Mouse (Mus musculus): ENCODE data around the gene Ntrk3. TPM values are rescaled to one million over a fixed set of nuclear protein-coding genes. Genes with fewer than 3 reads are reported as not detected.
A peak's percentile ranks its signal among the peaks of the same experiment; 100 is the strongest.

Gene Ntrk3
- polyA plus RNA-seq, 1 experiment from 2014 or later: 2.2 TPM

DNA sequence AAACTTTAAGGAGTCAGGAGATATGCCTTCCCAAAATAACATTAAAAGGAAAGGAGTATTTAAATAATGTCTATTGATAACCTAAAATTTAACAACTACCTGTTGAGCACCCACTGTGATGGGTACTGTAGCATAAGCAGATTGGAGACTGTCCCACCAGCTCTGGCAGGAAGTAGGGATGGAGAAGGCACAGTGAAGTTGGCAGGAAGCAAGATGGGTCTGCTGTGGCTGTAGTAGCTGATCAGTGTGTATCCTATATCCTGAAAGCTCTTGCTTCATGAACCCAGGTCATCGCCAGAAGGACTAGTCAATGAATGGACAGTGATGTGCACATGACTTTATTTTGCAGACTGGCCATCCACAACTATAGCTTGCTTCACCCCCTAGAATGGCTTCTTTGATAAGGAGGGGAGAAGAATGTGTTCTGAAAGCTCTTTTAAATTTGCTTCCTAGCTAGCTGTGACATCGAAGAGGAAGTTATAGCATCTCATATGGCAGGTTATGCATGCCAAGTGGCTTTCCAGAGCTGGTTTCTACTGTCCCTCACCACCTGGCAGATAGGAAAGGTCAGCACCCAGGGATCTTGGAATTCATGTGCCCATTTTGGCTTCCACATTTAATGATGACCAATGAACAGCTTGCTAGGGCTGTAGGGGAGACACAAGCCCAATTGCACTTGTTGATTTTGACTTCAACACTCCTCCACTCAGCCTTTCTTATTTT is 451.1 kb downstream of the Ntrk3 start:
- H3K4me2 ChIP-seq (replicated peaks; ENCODE audit: low read depth): no peak overlapping the region
- no peaks in the 10 kb centered on the region for H3K4me1 ChIP-seq (replicated peaks; ENCODE audit: control insufficient read depth, insufficient read depth)
- H3K9me3 ChIP-seq (ENCODE audit: control insufficient read depth, low read length): no peaks in the 10 kb centered on the region
- no peaks in the 10 kb centered on the region for H3K27me3 ChIP-seq (ENCODE audit: control insufficient read depth, insufficient read depth, low read length)
- H3K4me3 ChIP-seq (ENCODE audit: low read depth, low read length): no peak overlapping the region
- WGBS: 87% methylated on average over 2 of the region's 2 CpGs
- DNase-seq (ENCODE audit: low spot score) (no peak), ATAC-seq (ENCODE audit: low FRiP score, low TSS enrichment) (no peak)
- no peaks in the 10 kb centered on the region for H3K36me3 ChIP-seq (ENCODE audit: control insufficient read depth, insufficient read depth, low read length)
- no peak overlapping the region for H3K27ac ChIP-seq (replicated peaks)
- TF ChIP-seq CTCF (IDR thresholded peaks at IDR 0.05; ENCODE audit: low read depth) (no peak), EP300 (optimal IDR thresholded peaks at IDR 0.05) (no peak)
- no peak overlapping the region for H3K9ac ChIP-seq (ENCODE audit: low read length)

DNA sequence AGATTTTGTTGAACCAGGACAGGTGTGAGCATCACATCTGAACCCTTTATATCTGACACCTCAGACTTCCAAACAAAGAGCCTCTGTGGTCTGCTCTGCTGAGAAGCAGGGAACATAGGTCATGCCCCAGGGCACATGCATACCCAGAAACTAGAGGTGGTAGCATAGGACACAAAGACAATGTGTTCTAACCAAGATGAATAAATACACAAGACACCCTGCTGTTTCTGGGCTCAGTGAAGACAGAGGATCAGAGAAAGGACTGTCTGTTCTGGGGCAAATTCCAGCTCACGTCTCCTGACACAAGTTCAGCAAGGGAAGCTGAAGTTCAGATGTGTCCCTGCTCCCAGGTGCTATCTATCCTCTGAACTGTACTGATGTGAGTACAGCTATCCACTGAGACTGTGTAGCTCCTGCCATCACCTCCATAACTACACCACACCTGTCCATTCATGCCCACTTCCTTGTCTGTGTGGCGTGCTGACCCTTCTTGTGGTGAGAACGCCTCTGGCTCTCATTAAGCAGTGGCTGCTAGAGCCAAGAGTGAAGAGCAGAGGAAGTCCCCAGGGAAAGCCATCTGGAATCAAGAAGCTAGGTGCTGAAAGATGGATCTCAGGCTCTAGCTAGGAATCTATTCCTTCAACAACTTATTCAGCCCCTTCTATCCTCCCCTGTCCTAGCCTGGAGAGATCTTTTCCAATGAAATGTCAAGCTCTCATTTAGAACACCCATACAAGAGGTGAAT is 468.1 kb downstream of the Ntrk3 start:
- H3K4me3 ChIP-seq (ENCODE audit: low read depth, low read length): no peak overlapping the region
- DNase-seq (ENCODE audit: low spot score) (no peak), ATAC-seq (ENCODE audit: low FRiP score, low TSS enrichment) (no peak)
- H3K27ac ChIP-seq (replicated peaks): no peak overlapping the region
- H3K4me2 ChIP-seq (replicated peaks; ENCODE audit: low read depth): no peak overlapping the region
- H3K9ac ChIP-seq (ENCODE audit: low read length): no peak overlapping the region
- TF ChIP-seq EP300 (optimal IDR thresholded peaks at IDR 0.05): no peak
- TF ChIP-seq CTCF (IDR thresholded peaks at IDR 0.05; ENCODE audit: low read depth): no peak
- 64% methylated on average over 3 of the region's 3 CpGs for whole genome bisulfite sequencing
- H3K4me1 ChIP-seq (replicated peaks; ENCODE audit: control insufficient read depth, insufficient read depth): no peaks in the 10 kb centered on the region
- H3K27me3 ChIP-seq (ENCODE audit: control insufficient read depth, insufficient read depth, low read length): no peaks in the 10 kb centered on the region
- no peaks in the 10 kb centered on the region for H3K36me3 ChIP-seq (ENCODE audit: control insufficient read depth, insufficient read depth, low read length)
- no peaks in the 10 kb centered on the region for H3K9me3 ChIP-seq (ENCODE audit: control insufficient read depth, low read length)

DNA sequence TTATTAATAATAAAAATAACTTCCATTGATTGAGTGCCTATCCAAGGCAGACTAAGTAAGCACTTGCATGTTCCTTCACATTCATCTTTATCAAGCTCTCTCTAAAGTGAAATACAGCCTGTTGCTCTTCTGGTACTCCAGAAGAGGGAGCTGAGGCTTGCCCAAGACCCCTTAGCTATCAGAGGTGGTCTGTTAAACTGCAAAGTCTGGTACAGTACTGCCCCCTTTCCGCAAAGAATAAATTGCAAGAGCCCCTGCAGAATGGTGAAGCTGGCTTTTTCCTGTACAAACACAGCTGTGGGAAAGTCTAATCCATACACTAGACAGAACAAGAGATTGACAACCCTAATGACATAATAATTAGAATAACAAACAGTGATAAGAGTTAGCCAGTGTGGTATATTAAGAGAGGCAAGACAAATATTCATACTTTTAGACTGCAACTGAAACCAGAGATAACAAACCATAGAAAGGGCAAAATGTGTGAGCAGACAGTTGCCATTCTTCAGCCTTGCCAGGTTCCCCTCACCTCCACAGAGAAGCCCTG is 470.3 kb downstream of the Ntrk3 start:
- no peak for ATAC-seq (ENCODE audit: low FRiP score, low TSS enrichment)
- 8% methylated on average over 1 of the region's 1 CpGs for WGBS
- Histone ChIP-seq H3K9me3 (ENCODE audit: control insufficient read depth, low read length) (no peaks in the 10 kb centered on the region), H3K9ac (ENCODE audit: low read length) (no peak overlapping the region), H3K4me2 (replicated peaks; ENCODE audit: low read depth) (no peak overlapping the region), H3K27me3 (ENCODE audit: control insufficient read depth, insufficient read depth, low read length) (no peaks in the 10 kb centered on the region), H3K4me3 (ENCODE audit: low read depth, low read length) (no peak overlapping the region), H3K27ac (replicated peaks) (no peak overlapping the region), H3K36me3 (ENCODE audit: control insufficient read depth, insufficient read depth, low read length) (no peaks in the 10 kb centered on the region), H3K4me1 (replicated peaks; ENCODE audit: control insufficient read depth, insufficient read depth) (no peaks in the 10 kb centered on the region)
- TF ChIP-seq CTCF (IDR thresholded peaks at IDR 0.05; ENCODE audit: low read depth) (peak; percentile 69), EP300 (optimal IDR thresholded peaks at IDR 0.05) (no peak)
- no peak for DNase-seq (ENCODE audit: low spot score)

DNA sequence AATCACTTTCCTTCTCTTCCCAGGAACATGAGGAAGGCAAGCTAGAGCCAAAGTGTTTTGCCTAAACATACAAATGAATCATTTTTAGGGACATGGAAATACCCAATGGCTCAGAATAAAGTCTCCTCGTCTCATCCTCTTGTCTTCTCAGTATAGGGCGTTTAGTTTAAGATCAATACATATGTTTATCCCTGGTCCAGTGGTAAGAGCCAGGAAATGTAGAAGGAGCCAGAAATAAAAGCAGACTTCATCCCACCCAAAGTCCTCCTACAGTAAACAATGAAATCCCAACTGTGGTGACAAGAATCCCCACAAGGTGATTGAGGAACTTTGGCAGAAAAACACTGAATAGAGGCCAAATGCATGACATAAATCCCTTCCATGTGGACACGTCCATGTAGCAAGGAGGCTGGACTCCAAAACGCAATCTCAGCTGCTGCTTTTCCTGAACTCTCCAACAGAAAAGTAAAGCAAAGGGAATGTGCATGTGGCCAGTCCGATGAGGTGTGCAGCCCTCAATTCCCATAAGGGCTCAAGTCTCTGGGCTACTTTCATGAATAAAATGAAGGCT is 473.3 kb downstream of the Ntrk3 start:
- Histone ChIP-seq H3K9ac (ENCODE audit: low read length) (no peak overlapping the region), H3K27ac (replicated peaks) (no peak overlapping the region), H3K9me3 (ENCODE audit: control insufficient read depth, low read length) (no peaks in the 10 kb centered on the region), H3K4me2 (replicated peaks; ENCODE audit: low read depth) (no peak overlapping the region), H3K36me3 (ENCODE audit: control insufficient read depth, insufficient read depth, low read length) (no peaks in the 10 kb centered on the region), H3K27me3 (ENCODE audit: control insufficient read depth, insufficient read depth, low read length) (no peaks in the 10 kb centered on the region), H3K4me3 (ENCODE audit: low read depth, low read length) (no peak overlapping the region), H3K4me1 (replicated peaks; ENCODE audit: control insufficient read depth, insufficient read depth) (no peaks in the 10 kb centered on the region)
- 31% methylated on average over 5 of the region's 5 CpGs for WGBS
- DNase-seq (ENCODE audit: low spot score): no peak
- peak; percentile 53; the same call in 1 of the 2 replicates for ATAC-seq (ENCODE audit: low FRiP score, low TSS enrichment)
- TF ChIP-seq EP300 (optimal IDR thresholded peaks at IDR 0.05) (no peak), CTCF (IDR thresholded peaks at IDR 0.05; ENCODE audit: low read depth) (no peak)

DNA sequence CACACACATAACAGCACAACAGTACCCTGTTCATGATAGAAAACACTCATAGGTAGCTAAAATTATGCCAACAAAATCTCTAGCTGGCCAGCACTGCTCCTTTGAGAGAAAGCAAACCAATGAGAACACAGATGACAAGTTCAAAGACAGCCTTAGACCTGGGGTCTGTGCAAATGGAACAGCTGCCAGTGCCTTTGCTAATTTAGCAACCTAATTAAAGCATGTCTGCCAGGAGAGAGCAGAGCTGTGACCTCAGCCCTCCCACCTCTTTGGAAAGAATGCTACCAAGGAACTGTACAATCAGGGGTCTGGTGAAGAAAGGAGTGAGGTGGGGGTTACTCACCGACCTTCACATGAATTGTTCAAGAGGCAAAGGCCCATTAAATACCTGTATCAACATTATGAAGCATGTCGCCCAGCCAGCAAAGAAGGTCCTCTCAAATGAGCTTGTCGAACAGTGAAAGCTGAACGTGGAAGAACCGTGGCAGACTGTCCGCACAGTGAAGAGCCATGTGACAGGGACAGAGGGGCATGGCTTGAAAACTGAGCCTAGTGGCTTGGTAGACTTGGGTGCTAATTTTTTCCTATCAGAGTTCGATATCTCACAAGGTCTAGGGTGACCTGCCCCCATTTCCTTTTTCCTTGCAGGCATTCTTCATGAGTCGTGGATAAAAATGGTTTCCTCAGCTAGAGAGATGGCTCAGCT is 476.2 kb downstream of the Ntrk3 start:
- no peak for DNase-seq (ENCODE audit: low spot score)
- H3K4me3 ChIP-seq (ENCODE audit: low read depth, low read length): no peak overlapping the region

More for the DNA sequence above, 476.2 kb downstream of the Ntrk3 start:
- ATAC-seq (ENCODE audit: low FRiP score, low TSS enrichment): no peak
- Histone ChIP-seq H3K27me3 (ENCODE audit: control insufficient read depth, insufficient read depth, low read length) (no peaks in the 10 kb centered on the region), H3K4me2 (replicated peaks; ENCODE audit: low read depth) (no peak overlapping the region), H3K4me1 (replicated peaks; ENCODE audit: control insufficient read depth, insufficient read depth) (no peaks in the 10 kb centered on the region), H3K27ac (replicated peaks) (no peak overlapping the region), H3K9ac (ENCODE audit: low read length) (no peak overlapping the region), H3K9me3 (ENCODE audit: control insufficient read depth, low read length) (no peaks in the 10 kb centered on the region), H3K36me3 (ENCODE audit: control insufficient read depth, insufficient read depth, low read length) (no peaks in the 10 kb centered on the region)
- WGBS: 81% methylated on average over 8 of the region's 8 CpGs
- TF ChIP-seq CTCF (IDR thresholded peaks at IDR 0.05; ENCODE audit: low read depth) (no peak), EP300 (optimal IDR thresholded peaks at IDR 0.05) (no peak)
